In the genomic region with DNA sequence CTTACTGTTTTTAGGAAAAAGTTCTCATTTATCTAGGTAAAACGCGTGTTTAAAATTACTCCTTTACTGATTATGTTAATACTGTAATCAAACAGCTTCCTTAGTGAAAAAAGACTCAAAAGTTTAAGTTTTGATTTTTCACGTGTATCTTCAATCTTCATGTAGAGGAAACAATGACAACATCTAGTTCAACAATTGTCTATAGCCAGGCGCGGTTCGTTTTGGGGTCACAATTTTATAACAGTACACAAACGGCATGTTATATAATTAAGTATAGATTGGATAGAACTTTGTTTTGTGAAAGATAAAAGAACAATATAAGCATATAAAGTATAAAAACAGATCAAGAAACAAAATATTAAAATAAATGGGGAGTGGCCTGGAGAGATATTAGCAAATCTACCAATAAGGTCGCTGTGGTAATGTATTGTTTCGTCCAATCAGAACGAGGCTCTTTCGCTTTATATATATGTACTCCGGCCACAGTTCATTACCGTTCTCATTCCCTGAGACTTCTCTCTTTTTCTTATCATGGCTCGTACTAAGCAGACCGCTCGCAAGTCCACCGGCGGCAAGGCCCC, we compare ENCODE assay signal across 8 mouse cellular contexts. TPM values are rescaled to one million over a fixed set of nuclear protein-coding genes. Genes with fewer than 3 reads are reported as not detected.
A peak's percentile ranks its signal among the peaks of the same experiment; 100 is the strongest.
DNase-seq lines count a peak whose midpoint lies in the region; ATAC-seq lines count a peak whose summit lies in the region.

Gene Hist1h3d, plus strand, starts transcription at position 493 of the 581 bp plus-strand sequence.

- H3K4me2 ChIP-seq in heart, embryonic 12.5 days = peak within 1 kb of the TSS; percentile 85

- ATAC-seq in heart, embryonic 12.5 days (ENCODE audit: insufficient number of reproducible peaks, low FRiP score) = peak; percentile 72

- H3K36me3 ChIP-seq in heart, embryonic 12.5 days = no peaks in the 10 kb centered on the region

- under 1% methylated on average over 18 of the region's 18 CpGs for WGBS in heart, embryonic 12.5 days

- peaks cover 17% of the 10 kb centered on the region for H3K4me1 ChIP-seq in heart, embryonic 12.5 days (replicated peaks)

- H3K9ac ChIP-seq in heart, embryonic 12.5 days = peak within 1 kb of the TSS; percentile 89

- DNase-seq in urinary bladder, postnatal 14 days (ENCODE audit: low spot score) = peak; percentile 31
- DNase-seq in urinary bladder, postnatal 36 days (ENCODE audit: low spot score in 2 of 2) = no peak
- peak; percentile 86 for DNase-seq in embryo, embryonic 9.5 days (ENCODE audit: extremely low spot score)
- peak; percentile 36 to 55 for DNase-seq in layer of hippocampus, postnatal 10 days (ENCODE audit: low spot score in 2 of 2)
- DNase-seq in lung, postnatal 10 days = peak; percentile 63
- DNase-seq in retina, postnatal 1 day = peak; percentile 93
- no peak for DNase-seq in ovary, postnatal 10 days (ENCODE audit: low spot score)

- H3K9me3 ChIP-seq in heart, embryonic 12.5 days (replicated peaks) = no peaks in the 10 kb centered on the region

- H3K27me3 ChIP-seq in heart, embryonic 12.5 days (replicated peaks) = no peaks in the 10 kb centered on the region

- peak within 1 kb of the TSS; percentile 57 for H3K4me3 ChIP-seq in heart, embryonic 12.5 days

- H3K27ac ChIP-seq in heart, embryonic 12.5 days (ENCODE audit: poor library complexity, severe bottlenecking) = peak within 1 kb of the TSS; percentile 83

RNA-seq across cellular contexts. Expression of gene Hist1h3d, which starts in this region (rescaled TPM):
- polyA plus RNA-seq in heart, embryonic 12.5 days (2016; fragmentation: Nextera tagmentation; extraction: Ambion mirVana) = 1.4 and 1.6 TPM in 2 replicates
- 10 to 100 TPM; 13.0 to 15.0 TPM for total RNA-seq in layer of hippocampus, postnatal 10 days (2021)

Comparison
In these comparisons a context has a peak if more than half of its experiments do, and no peak if none do; other contexts are left out.
1. DNase-seq: peak in urinary bladder, postnatal 14 days (single experiment), embryo, embryonic 9.5 days (single experiment), layer of hippocampus, postnatal 10 days (2 of 2), lung, postnatal 10 days (single experiment) and retina, postnatal 1 day (single experiment); none in urinary bladder, postnatal 36 days (0 of 2) and ovary, postnatal 10 days (single experiment).